Comparison of ENCODE assay signal across 8 mouse cellular contexts in genomic region chr7:81991611-81992061, GRCm38 (mm10). TPM values are rescaled to one million over a fixed set of nuclear protein-coding genes. Genes with fewer than 3 reads are reported as not detected.
DNase-seq lines count a peak whose midpoint lies in the region; ATAC-seq lines count a peak whose summit lies in the region.

No protein-coding gene starts in this region.

- H3K36me3 ChIP-seq in lung, embryonic 16.5 days (ENCODE audit: control insufficient read depth, insufficient read depth, low read length), result no peaks in the 10 kb centered on the region
- no peaks in the 10 kb centered on the region for H3K36me3 ChIP-seq in embryonic facial prominence, embryonic 13.5 days
- H3K36me3 ChIP-seq in neural tube, embryonic 15.5 days, result no peaks in the 10 kb centered on the region

- H3K9ac ChIP-seq in lung, embryonic 16.5 days (ENCODE audit: low read length), result no peak overlapping the region
- peak overlapping the region; percentile 66 for H3K9ac ChIP-seq in embryonic facial prominence, embryonic 13.5 days
- no peak overlapping the region; the same call in 1 of the 2 replicates for H3K9ac ChIP-seq in neural tube, embryonic 15.5 days (replicated peaks)

- H3K9me3 ChIP-seq in lung, embryonic 16.5 days (ENCODE audit: control insufficient read depth, low read length), result no peaks in the 10 kb centered on the region
- no peaks in the 10 kb centered on the region for H3K9me3 ChIP-seq in embryonic facial prominence, embryonic 13.5 days
- H3K9me3 ChIP-seq in neural tube, embryonic 15.5 days (replicated peaks), result no peaks in the 10 kb centered on the region

- H3K4me2 ChIP-seq in lung, embryonic 16.5 days (ENCODE audit: low read depth, low read length), result peak overlapping the region; percentile 98
- H3K4me2 ChIP-seq in embryonic facial prominence, embryonic 13.5 days, result peak overlapping the region; percentile 97
- peak overlapping the region; percentile 94 for H3K4me2 ChIP-seq in neural tube, embryonic 15.5 days

- no peak overlapping the region for H3K27ac ChIP-seq in lung, embryonic 16.5 days (ENCODE audit: low read length)
- H3K27ac ChIP-seq in embryonic facial prominence, embryonic 13.5 days, result no peak overlapping the region
- no peak overlapping the region for H3K27ac ChIP-seq in neural tube, embryonic 15.5 days (replicated peaks)

- H3K4me1 ChIP-seq in lung, embryonic 16.5 days (replicated peaks; ENCODE audit: control insufficient read depth, insufficient read depth, low read length), result peaks cover 5% of the 10 kb centered on the region
- peaks cover 25% of the 10 kb centered on the region for H3K4me1 ChIP-seq in embryonic facial prominence, embryonic 13.5 days
- H3K4me1 ChIP-seq in neural tube, embryonic 15.5 days, result peaks cover 16% of the 10 kb centered on the region

- peaks cover 73% of the 10 kb centered on the region for H3K27me3 ChIP-seq in lung, embryonic 16.5 days (ENCODE audit: control insufficient read depth, insufficient read depth, low read depth, low read length)
- H3K27me3 ChIP-seq in embryonic facial prominence, embryonic 13.5 days, result peaks cover 84% of the 10 kb centered on the region
- peaks cover 77% of the 10 kb centered on the region for H3K27me3 ChIP-seq in neural tube, embryonic 15.5 days (replicated peaks)

- peak overlapping the region; percentile 53 for H3K4me3 ChIP-seq in lung, embryonic 16.5 days (ENCODE audit: low read length)
- peak overlapping the region; percentile 60 for H3K4me3 ChIP-seq in embryonic facial prominence, embryonic 13.5 days
- H3K4me3 ChIP-seq in neural tube, embryonic 15.5 days (replicated peaks), result peak overlapping the region; percentile 40

- 1% methylated on average over 32 of the region's 36 CpGs for WGBS in lung, embryonic 16.5 days
- WGBS in embryonic facial prominence, embryonic 13.5 days, result under 1% methylated on average over 36 of the region's 36 CpGs
- under 1% methylated on average over 36 of the region's 36 CpGs for WGBS in neural tube, embryonic 15.5 days

- DNase-seq in lung, postnatal 25 days (ENCODE audit: low spot score), result no peak
- peak; percentile 16 for DNase-seq in kidney, postnatal 10 days
- DNase-seq in ovary, postnatal 36 days (ENCODE audit: low spot score), result no peak
- no peak for DNase-seq in lung, postnatal 4 days

- peak; percentile 20; the same call in 1 of the 2 replicates for ATAC-seq in lung, embryonic 16.5 days (ENCODE audit: low read depth)
- no peak for ATAC-seq in embryonic facial prominence, embryonic 13.5 days (ENCODE audit: insufficient number of reproducible peaks, insufficient read depth, low FRiP score, low TSS enrichment, low read depth)
- peak; percentile 31; the same call in 1 of the 2 replicates for ATAC-seq in neural tube, embryonic 15.5 days (ENCODE audit: low FRiP score)
- ATAC-seq in frontal cortex, adult (ENCODE audit: low TSS enrichment), result no peak

RNA-seq across cellular contexts. Expression of gene Bnc1, which starts 0.5 kb away (rescaled TPM):
- polyA plus RNA-seq in lung, embryonic 16.5 days (2015; fragmentation: Nextera tagmentation; extraction: Ambion mirVana), result 1.1 and 1.7 TPM in 2 replicates
- 2.0 and 2.2 TPM in 2 replicates for polyA plus RNA-seq in embryonic facial prominence, embryonic 13.5 days (2015; fragmentation: Nextera tagmentation; extraction: Ambion mirVana)
- polyA plus RNA-seq in neural tube, embryonic 15.5 days (2015; fragmentation: Nextera tagmentation; extraction: Ambion mirVana), result 1.7 and 3.1 TPM in 2 replicates

RNA-seq across cellular contexts. Expression of gene Hdgfl3, which starts 57.4 kb away (rescaled TPM):
- 6.6 and 7.4 TPM in 2 replicates for polyA plus RNA-seq in lung, embryonic 16.5 days (2015; fragmentation: Nextera tagmentation; extraction: Ambion mirVana)
- polyA plus RNA-seq in embryonic facial prominence, embryonic 13.5 days (2015; fragmentation: Nextera tagmentation; extraction: Ambion mirVana), result 22.2 and 24.0 TPM in 2 replicates
- 50.4 and 57.4 TPM in 2 replicates for polyA plus RNA-seq in neural tube, embryonic 15.5 days (2015; fragmentation: Nextera tagmentation; extraction: Ambion mirVana)

Comparison
In these comparisons a context has a peak if more than half of its experiments do, and no peak if none do; other contexts are left out.
1. ATAC-seq: peak in lung, embryonic 16.5 days (single experiment) and neural tube, embryonic 15.5 days (single experiment); none in embryonic facial prominence, embryonic 13.5 days (single experiment) and frontal cortex, adult (single experiment).
2. Peak in every context shown above with its lines, with median percentiles within 50 percentile points of each other: H3K4me2 ChIP-seq and H3K4me3 ChIP-seq.